Mouse (Mus musculus): ENCODE results near the gene Tshz2.

DNA sequence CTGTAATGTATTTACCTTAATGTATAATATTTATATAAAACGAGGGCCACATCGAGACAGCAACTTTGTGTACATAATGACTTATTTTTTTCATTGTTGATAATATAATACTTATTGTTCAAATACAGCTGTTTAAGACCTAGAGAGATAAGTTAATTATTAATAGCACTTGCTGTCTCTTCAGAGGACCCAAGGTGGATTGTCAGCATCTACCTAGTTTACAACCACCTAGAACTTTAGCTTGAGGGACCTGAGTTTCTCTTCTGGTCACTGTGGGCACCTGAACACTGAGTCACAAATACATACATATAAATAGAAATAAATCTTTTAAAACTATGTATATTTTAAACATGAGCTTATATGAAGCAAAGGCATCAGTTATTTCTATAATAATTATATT, 110.0 kb downstream of the Tshz2 start:
- TF ChIP-seq POLR2A (IDR thresholded peaks at IDR 0.05; ENCODE audit: low read depth, low read length) = no peak
- no peak for TF ChIP-seq CTCF (IDR thresholded peaks at IDR 0.05; ENCODE audit: extremely low read depth, insufficient read length, insufficient replicate concordance, low read depth, low read length)

All from small intestine, adult 2 months (tissue).